Mouse (Mus musculus) lung, postnatal 0 days (tissue): Measurements from ENCODE around the gene Neu3.

Experiments used
- CTCF ChIP-seq: IDR thresholded peaks from 2 replicates; pipeline ENCODE4 v1.5.1; 2016; ENCODE audit warnings: antibody characterized with exemption, mild to moderate bottlenecking
- EP300 ChIP-seq: IDR thresholded peaks from 2 replicates; pipeline ENCODE4 v1.6.1; 2016; ENCODE audit warnings: antibody characterized with exemption, mild to moderate bottlenecking, control low read depth

- TF ChIP-seq EP300 (no peak), CTCF (no peak)
These were observed 42.7 kb downstream of the Neu3 start for GRCm38 (mm10) chr7:99785553-99785952.
